Mouse (Mus musculus) olfactory bulb, adult 2 months (tissue): ENCODE data around the gene Tmem52. TPM values are rescaled to one million over a fixed set of nuclear protein-coding genes. Genes with fewer than 3 reads are reported as not detected.
"Not testable (repeated sequence)": the region's sequence is repeated elsewhere in the genome, so short reads cannot be mapped to it uniquely, and the experiment has no call there.

Source experiments
- H3K27ac ChIP-seq: fragments of 200-500 bp; 2 replicates; pipeline ENCODE4 v1.5.1; 2012; ENCODE audit warnings: low read depth, low read length; ENCODE audit not compliant: insufficient read depth
- H3K4me1 ChIP-seq: fragments of 200-500 bp; 2 replicates; pipeline ENCODE4 v1.6.1; 2012; ENCODE audit warnings: low read length; ENCODE audit not compliant: control insufficient read depth, insufficient read depth
- H3K4me3 ChIP-seq: fragments of 200-500 bp; 2 replicates; pipeline ENCODE4 v1.5.1; 2012; ENCODE audit warnings: mild to moderate bottlenecking, low read depth, low read length, moderate library complexity; ENCODE audit not compliant: insufficient read depth
- CTCF ChIP-seq: fragments of 200-500 bp; IDR thresholded peaks from 2 replicates; pipeline ENCODE4 v1.5.1; 2012; ENCODE audit warnings: low read depth, mild to moderate bottlenecking, low read length, moderate library complexity; ENCODE audit not compliant: insufficient read depth
- POLR2A ChIP-seq: fragments of 200-500 bp; IDR thresholded peaks from 2 replicates; pipeline ENCODE4 v1.6.1; 2012; ENCODE audit warnings: mild to moderate bottlenecking, low read depth, low read length, moderate library complexity; ENCODE audit not compliant: insufficient read depth
- WGBS: fragments of 180-500 bp; shearing (Covaris S2); methylation state at CpG from one replicate; pipeline ENCODE4 v1.1.7; 2018; 5-methylcytosine and 5-hydroxymethylcytosine counted together
- polyA plus RNA-seq: library from polyadenylated mRNA; stranded (reverse); fragments of >200 nt; gene quantifications from 2 replicates; pipeline ENCODE4 v1.2.4, GENCODE M21; 2012; ENCODE audit warnings: low replicate concordance; ENCODE audit not compliant: missing spikeins, insufficient read depth, insufficient read length

The Tmem52 gene
- polyA plus RNA-seq, 1 experiment = not detected

GRCm38 (mm10) chr4:155470997-155471396 lies 2.1 kb downstream of the Tmem52 start:
- WGBS = 90% methylated on average over 7 of the region's 7 CpGs
- no peak overlapping the region for H3K4me3 ChIP-seq
- no peak overlapping the region for H3K27ac ChIP-seq
- no peak for TF ChIP-seq CTCF
- no peak for TF ChIP-seq POLR2A
- peaks cover 8% of the 10 kb centered on the region for H3K4me1 ChIP-seq

GRCm38 (mm10) chr4:155471406-155471805 lies 2.5 kb downstream of the Tmem52 start:
- WGBS = 91% methylated on average over 7 of the region's 7 CpGs
- peaks cover 8% of the 10 kb centered on the region for H3K4me1 ChIP-seq

GRCm38 (mm10) chr4:155472716-155473290 lies 3.9 kb downstream of the Tmem52 start:
- no peak overlapping the region for H3K27ac ChIP-seq
- TF ChIP-seq POLR2A = no peak
- no peak for TF ChIP-seq CTCF
- WGBS = 62% methylated on average over 3 of the region's 3 CpGs
- no peak overlapping the region for H3K4me3 ChIP-seq
- H3K4me1 ChIP-seq = peaks cover 8% of the 10 kb centered on the region

More at GRCm38 (mm10) chr4:155471406-155471805, 2.5 kb downstream of the Tmem52 start:
- Histone ChIP-seq H3K4me3 (no peak overlapping the region), H3K27ac (no peak overlapping the region)
- TF ChIP-seq CTCF (no peak), POLR2A (no peak)

- Histone ChIP-seq H3K4me1 (peaks cover 8% of the 10 kb centered on the region), H3K4me3 (no peak overlapping the region), H3K27ac (no peak overlapping the region)
- TF ChIP-seq POLR2A = no peak
- no peak for TF ChIP-seq CTCF
- 62% methylated on average over 5 of the region's 5 CpGs for WGBS
Measured at GRCm38 (mm10) chr4:155473319-155473718, 4.4 kb downstream of the Tmem52 start.

- not testable (repeated sequence) for H3K4me1 ChIP-seq, H3K4me3 ChIP-seq, H3K27ac ChIP-seq
- 56% methylated on average over 2 of the region's 2 CpGs for WGBS
Measured at GRCm38 (mm10) chr4:155473796-155474195, 4.9 kb downstream of the Tmem52 start.

- H3K27ac ChIP-seq = no peak overlapping the region
- H3K4me3 ChIP-seq = no peak overlapping the region
Measured at GRCm38 (mm10) chr4:155481381-155482124, 12.6 kb downstream of the Tmem52 start.

GRCm38 (mm10) chr4:155482125-155482480 lies 13.2 kb downstream of the Tmem52 start:
- Histone ChIP-seq H3K4me1 (no peaks in the 10 kb centered on the region), H3K4me3 (no peak overlapping the region), H3K27ac (no peak overlapping the region)
- TF ChIP-seq POLR2A (no peak), CTCF (no peak)
- 89% methylated on average over 6 of the region's 6 CpGs for WGBS

More at GRCm38 (mm10) chr4:155481381-155482124, 12.6 kb downstream of the Tmem52 start:
- no peaks in the 10 kb centered on the region for H3K4me1 ChIP-seq
- 12% methylated on average over 28 of the region's 28 CpGs for WGBS
- no peak for TF ChIP-seq POLR2A
- TF ChIP-seq CTCF = peak; percentile 98

- TF ChIP-seq POLR2A (no peak), CTCF (no peak)
- Histone ChIP-seq H3K4me3 (no peak overlapping the region), H3K4me1 (no peaks in the 10 kb centered on the region), H3K27ac (no peak overlapping the region)
- WGBS = 82% methylated on average over 8 of the region's 8 CpGs
Measured at GRCm38 (mm10) chr4:155482733-155483540, 14.0 kb downstream of the Tmem52 start.

GRCm38 (mm10) chr4:155485521-155485920 lies 16.6 kb downstream of the Tmem52 start:
- no peak overlapping the region for H3K27ac ChIP-seq
- peaks cover 2% of the 10 kb centered on the region; the same call in 1 of the 2 replicates for H3K4me1 ChIP-seq
- TF ChIP-seq POLR2A = no peak
- no peak for TF ChIP-seq CTCF
- 86% methylated on average over 3 of the region's 3 CpGs for WGBS
- no peak overlapping the region for H3K4me3 ChIP-seq
